Mouse (Mus musculus) cerebellum, adult 2 months (tissue): ENCODE measurements around the gene Sh3pxd2a.

ENCODE experiments used
- CTCF ChIP-seq: fragments of 200-500 bp; IDR thresholded peaks from 2 replicates; pipeline ENCODE4 v1.5.1; 2011; ENCODE audit warnings: low read depth, mild to moderate bottlenecking, control low read depth, low read length, moderate library complexity, borderline replicate concordance; ENCODE audit not compliant: insufficient read depth
- POLR2A ChIP-seq: fragments of 200-500 bp; IDR thresholded peaks from 2 replicates; pipeline ENCODE4 v1.6.1; 2011; ENCODE audit warnings: low read length, control low read depth, borderline replicate concordance; ENCODE audit not compliant: insufficient read depth

GRCm38 (mm10) chr19:47403391-47404379, 60.5 kb downstream of the Sh3pxd2a start:
- TF ChIP-seq POLR2A (no peak), CTCF (no peak)
